Mouse (Mus musculus) limb, embryonic 11.5 days (tissue): Measurements from ENCODE around the gene Rtel1. TPM values are rescaled to one million over a fixed set of nuclear protein-coding genes. Genes with fewer than 3 reads are reported as not detected.
"Not testable (repeated sequence)": the region's sequence is repeated elsewhere in the genome, so short reads cannot be mapped to it uniquely, and the experiment has no call there.

Experiments
- ATAC-seq: fragments of 200-750 bp; cut with Nextera tagmentation; 2 replicates; pipeline ENCODE4 v1.8.0; 2017; ENCODE audit warnings: low read depth; ENCODE audit not compliant: insufficient number of reproducible peaks, low FRiP score, low TSS enrichment
- DNase-seq: peaks from one replicate; pipeline ENCODE4 v3.0.0-alpha.2; 2015; ENCODE audit warnings: low spot score
- H3K27ac ChIP-seq: fragments of 300-500 bp; sonication (generic); replicated peaks from 2 replicates; pipeline ENCODE4 v1.5.1; 2014; ENCODE audit warnings: low read depth, mild to moderate bottlenecking, low read length
- H3K27me3 ChIP-seq: fragments of 300-500 bp; sonication (generic); 2 replicates; pipeline ENCODE4 v1.6.1; 2014; ENCODE audit warnings: mild to moderate bottlenecking, low read length, mixed read lengths; ENCODE audit not compliant: control insufficient read depth, insufficient read depth
- H3K36me3 ChIP-seq: fragments of 300-500 bp; sonication (generic); 2 replicates; pipeline ENCODE4 v1.6.1; 2014; ENCODE audit warnings: mild to moderate bottlenecking, low read length, moderate library complexity, mixed read lengths; ENCODE audit not compliant: control insufficient read depth, insufficient read depth
- H3K4me1 ChIP-seq: fragments of 300-500 bp; sonication (generic); 2 replicates; pipeline ENCODE4 v1.6.1; 2014; ENCODE audit warnings: low read length, mixed read lengths; ENCODE audit not compliant: control insufficient read depth, insufficient read depth
- H3K4me2 ChIP-seq: fragments of 300-500 bp; sonication (generic); 2 replicates; pipeline ENCODE4 v1.6.1; 2014; ENCODE audit warnings: low read depth, mild to moderate bottlenecking, moderate library complexity; ENCODE audit not compliant: severe bottlenecking
- H3K4me3 ChIP-seq: fragments of 300-500 bp; sonication (generic); 2 replicates; pipeline ENCODE4 v1.5.1; 2014; ENCODE audit warnings: low read depth, low read length
- H3K9ac ChIP-seq: fragments of 300-500 bp; sonication (generic); 2 replicates; pipeline ENCODE4 v1.6.1; 2014; ENCODE audit warnings: mild to moderate bottlenecking, low read length
- H3K9me3 ChIP-seq: fragments of 300-500 bp; sonication (generic); 2 replicates; pipeline ENCODE4 v1.6.1; 2016; ENCODE audit warnings: low read length; ENCODE audit not compliant: control insufficient read depth
- WGBS: fragments of 180-500 bp; shearing (Covaris S2); extraction: QIAGEN DNeasy Blood & Tissue Kit; methylation state at CpG from one replicate; pipeline ENCODE4 v1.1.7; 2014; 5-methylcytosine and 5-hydroxymethylcytosine counted together
- polyA plus RNA-seq: library from polyadenylated mRNA; unstranded; fragments of >200 nt; fragmentation: Nextera tagmentation; extraction: Ambion mirVana; gene quantifications from 2 replicates; pipeline ENCODE4 v1.2.1, GENCODE M21; 2014

Rtel1 gene
- polyA plus RNA-seq, 1 experiment from 2014 or later: 63.0 TPM

DNA sequence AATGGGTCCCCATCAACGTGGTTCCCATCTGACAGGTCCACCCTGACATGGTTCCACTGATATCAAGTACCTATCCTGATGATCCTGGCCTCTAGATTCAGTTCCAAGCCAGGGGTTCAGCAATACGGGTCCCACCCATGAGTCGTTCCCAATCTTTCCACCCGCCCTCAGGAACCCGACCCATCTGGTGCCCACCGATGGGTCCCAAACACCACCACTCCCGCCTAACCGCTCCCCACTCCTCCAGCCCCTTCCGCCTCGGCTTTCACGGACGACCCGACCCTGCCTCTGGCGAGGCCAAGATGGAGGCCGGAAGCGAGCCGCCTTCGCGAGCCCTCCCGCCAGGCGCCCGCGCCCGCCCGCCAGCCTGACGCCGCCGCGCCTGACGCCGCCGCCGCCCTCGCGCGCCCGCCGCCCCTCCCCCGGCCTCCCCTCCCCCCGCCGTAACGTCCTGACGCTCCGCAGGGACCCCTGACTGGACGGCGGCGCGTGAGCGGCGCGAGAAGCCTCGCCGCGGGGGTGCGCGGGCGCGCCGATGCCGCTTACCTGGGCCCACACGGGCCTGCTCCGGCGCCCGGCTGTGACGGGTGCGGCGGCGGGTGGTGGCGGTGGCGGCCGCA is 32.1 kb upstream of the Rtel1 start:
- ATAC-seq (peak; percentile 82), DNase-seq (peak; percentile 88)
- no peaks in the 10 kb centered on the region for H3K9me3 ChIP-seq
- WGBS: 2% methylated on average over 25 of the region's 71 CpGs
- no peaks in the 10 kb centered on the region for H3K27me3 ChIP-seq
- no peaks in the 10 kb centered on the region for H3K36me3 ChIP-seq
- H3K4me3 ChIP-seq: peak overlapping the region; percentile 63
- peak overlapping the region; percentile 94 for H3K27ac ChIP-seq
- H3K9ac ChIP-seq: peak overlapping the region; percentile 90
- H3K4me2 ChIP-seq: peak overlapping the region; percentile 70
- H3K4me1 ChIP-seq: peaks cover 3% of the 10 kb centered on the region; the same call in 1 of the 2 replicates

DNA sequence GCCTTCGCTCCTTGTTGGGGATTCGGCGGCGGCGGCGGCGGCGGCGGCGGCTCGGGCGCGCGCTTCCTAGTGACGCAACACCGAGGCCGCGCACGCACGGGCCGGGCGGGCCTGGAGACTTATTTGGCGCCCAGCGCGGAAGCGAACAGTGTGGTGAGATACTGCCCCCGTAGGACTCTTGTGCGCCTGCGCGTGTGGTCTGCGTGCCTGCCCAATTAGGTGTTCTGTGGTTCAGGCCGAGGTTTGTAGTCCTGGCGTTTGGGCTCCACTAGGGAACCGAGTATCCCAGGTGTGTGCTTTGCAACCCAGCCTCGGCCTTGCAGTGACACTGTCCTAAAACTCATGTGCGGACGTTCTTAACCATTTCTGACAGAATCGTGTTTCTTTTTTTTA is 31.6 kb upstream of the Rtel1 start, which contains the start of gene Gmeb2:
Gene Gmeb2, minus strand, starts transcription at position 78 of the 393 bp plus-strand sequence.
- ATAC-seq: peak; percentile 95
- peak within 1 kb of the TSS; percentile 70 for H3K4me2 ChIP-seq
- H3K27me3 ChIP-seq, H3K36me3 ChIP-seq, H3K4me1 ChIP-seq, H3K9me3 ChIP-seq: not testable (repeated sequence)
- peak; percentile 93 for DNase-seq
- peak within 1 kb of the TSS; percentile 90 for H3K9ac ChIP-seq
- under 1% methylated on average over 24 of the region's 38 CpGs for WGBS
- H3K4me3 ChIP-seq: peak within 1 kb of the TSS; percentile 63
- peak within 1 kb of the TSS; percentile 94 for H3K27ac ChIP-seq

DNA sequence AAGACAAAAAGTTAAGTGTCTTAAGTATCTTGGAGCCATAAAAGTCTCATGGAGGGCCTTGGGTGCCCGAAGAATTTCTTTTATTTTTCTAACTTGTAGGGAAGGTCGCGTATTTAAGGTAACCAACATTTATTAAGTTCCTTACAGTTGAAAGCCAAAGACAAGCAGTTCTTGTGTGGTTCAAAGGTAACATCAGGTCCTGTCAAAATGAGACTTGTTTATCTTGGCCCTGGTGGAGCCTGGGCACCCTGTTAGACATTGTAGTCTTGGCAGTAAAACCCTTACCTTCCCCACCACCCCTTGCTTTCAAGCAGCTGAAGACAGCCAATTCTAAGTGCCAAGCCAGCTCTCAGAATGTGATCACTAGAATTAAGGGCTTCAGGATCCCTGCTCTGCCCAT is 30.8 kb upstream of the Rtel1 start:
- peak overlapping the region; percentile 63; the same call in 1 of the 2 replicates for H3K4me3 ChIP-seq
- 79% methylated on average over 3 of the region's 3 CpGs for WGBS
- peaks cover 3% of the 10 kb centered on the region; the same call in 1 of the 2 replicates for H3K4me1 ChIP-seq
- DNase-seq (no peak), ATAC-seq (no peak)
- H3K4me2 ChIP-seq: peak overlapping the region; percentile 46
- H3K36me3 ChIP-seq: no peaks in the 10 kb centered on the region
- no peak overlapping the region for H3K27ac ChIP-seq
- H3K27me3 ChIP-seq: no peaks in the 10 kb centered on the region
- no peaks in the 10 kb centered on the region for H3K9me3 ChIP-seq
- H3K9ac ChIP-seq: no peak overlapping the region

DNA sequence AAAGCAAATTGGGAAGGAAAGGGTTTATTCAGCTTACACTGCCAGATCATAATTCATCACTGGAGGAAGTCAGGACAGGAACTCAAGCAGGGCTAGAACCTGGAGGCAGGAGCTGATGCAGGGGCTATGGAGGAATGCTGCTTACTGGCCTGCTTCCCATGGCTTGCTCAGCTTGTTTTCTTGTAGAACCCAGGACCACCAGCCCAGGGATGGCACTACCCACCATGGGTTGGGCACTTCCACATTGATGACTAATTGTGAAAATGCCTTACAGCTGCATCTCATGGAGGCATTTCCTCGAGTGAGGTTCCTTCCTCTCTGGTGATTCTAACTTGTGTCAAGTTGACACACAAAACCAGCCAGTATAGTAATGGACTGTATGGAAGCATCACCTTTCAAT is 28.6 kb upstream of the Rtel1 start:
- ATAC-seq: no peak

DNA sequence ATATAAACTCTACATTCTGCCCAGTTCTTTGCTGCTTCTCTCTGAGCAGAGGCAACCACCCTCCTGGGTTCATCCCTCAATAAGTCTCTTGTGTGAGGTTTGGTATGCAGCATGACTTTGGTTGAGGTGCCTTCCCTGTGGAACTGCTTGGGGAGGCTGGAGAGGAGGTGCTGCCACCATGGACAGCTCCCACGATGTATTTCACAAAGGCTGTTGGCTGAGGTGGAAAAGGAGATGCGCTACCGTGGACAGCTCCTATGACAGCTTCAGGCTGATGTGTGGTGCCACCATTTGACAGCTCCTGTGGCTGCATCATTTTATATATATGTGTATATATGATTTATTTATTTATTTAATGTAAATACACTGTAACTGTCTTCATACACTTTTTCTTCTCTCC is 17.5 kb upstream of the Rtel1 start:
- ATAC-seq: no peak
- Histone ChIP-seq H3K9me3 (no peaks in the 10 kb centered on the region), H3K27ac (no peak overlapping the region), H3K36me3 (no peaks in the 10 kb centered on the region; the same call in 1 of the 2 replicates), H3K9ac (no peak overlapping the region), H3K4me3 (no peak overlapping the region), H3K4me2 (no peak overlapping the region), H3K27me3 (peaks cover 10% of the 10 kb centered on the region), H3K4me1 (no peaks in the 10 kb centered on the region)
- peak; percentile 65 for DNase-seq
- WGBS: 16% methylated on average over 3 of the region's 3 CpGs

More for the DNA sequence above, 28.6 kb upstream of the Rtel1 start:
- Histone ChIP-seq H3K4me2 (no peak overlapping the region), H3K27me3 (no peaks in the 10 kb centered on the region), H3K36me3 (peaks cover 2% of the 10 kb centered on the region; the same call in 1 of the 2 replicates), H3K9me3 (no peaks in the 10 kb centered on the region), H3K9ac (no peak overlapping the region), H3K4me3 (no peak overlapping the region), H3K27ac (no peak overlapping the region), H3K4me1 (peaks cover 3% of the 10 kb centered on the region; the same call in 1 of the 2 replicates)
- no peak for DNase-seq
- WGBS: 80% methylated on average over 1 of the region's 1 CpGs

DNA sequence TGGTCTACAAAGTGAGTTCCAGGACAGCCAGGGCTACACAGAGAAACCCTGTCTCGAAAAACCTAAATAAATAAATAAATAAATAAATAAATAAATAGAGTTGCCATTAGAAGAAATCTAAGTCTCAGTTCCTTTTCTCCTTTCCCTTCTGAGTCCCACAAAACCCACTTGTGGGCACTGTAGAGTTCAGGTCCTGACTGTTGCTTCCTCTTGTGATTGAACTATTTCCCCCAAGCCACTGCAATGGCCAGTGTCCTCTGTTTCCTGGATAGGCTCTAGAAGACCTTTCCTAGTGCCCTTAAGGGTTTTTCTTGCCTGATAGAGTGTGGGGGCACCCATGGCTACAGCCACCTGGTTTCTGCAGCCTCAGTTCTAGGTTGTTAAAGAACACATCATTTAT is 14.6 kb upstream of the Rtel1 start:
- H3K9me3 ChIP-seq: no peaks in the 10 kb centered on the region
- WGBS: 86% methylated on average over 1 of the region's 1 CpGs
- no peaks in the 10 kb centered on the region; the same call in 1 of the 2 replicates for H3K36me3 ChIP-seq

DNA sequence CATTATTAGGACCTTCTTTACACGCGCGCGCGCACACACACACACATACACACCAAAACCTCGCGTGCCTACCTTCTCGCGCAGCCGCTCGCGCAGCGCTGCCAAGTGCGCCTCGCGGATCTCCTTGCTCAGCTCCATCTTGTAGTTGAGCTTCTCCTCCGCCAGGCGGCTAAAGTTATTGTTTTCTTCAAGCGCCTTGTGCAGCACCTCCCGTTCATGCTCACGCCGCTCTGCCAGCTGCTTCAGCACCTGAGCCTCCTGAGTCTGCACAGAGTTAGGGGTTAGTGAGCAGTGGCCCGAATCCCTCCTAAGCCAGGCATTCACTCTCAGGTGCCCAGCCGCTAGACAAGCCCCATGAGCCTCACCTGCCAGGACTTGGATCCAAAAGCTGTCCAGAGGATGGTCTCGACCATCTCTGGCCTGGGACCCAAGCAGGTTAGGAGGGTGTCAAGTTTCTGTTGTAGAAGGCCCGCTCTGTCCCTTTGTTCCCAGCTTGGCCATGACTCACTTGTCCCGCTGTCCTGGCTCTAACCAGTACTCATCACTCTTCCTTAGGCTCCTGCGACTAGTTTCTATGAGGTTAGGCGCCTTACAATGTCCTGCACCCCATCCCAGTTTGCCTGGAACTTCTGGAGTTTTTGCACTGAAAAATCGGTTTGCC is 12.3 kb upstream of the Rtel1 start:
- WGBS: 12% methylated on average over 30 of the region's 30 CpGs
- Histone ChIP-seq H3K4me2 (no peak overlapping the region), H3K27ac (no peak overlapping the region), H3K36me3 (no peaks in the 10 kb centered on the region), H3K9ac (no peak overlapping the region), H3K4me1 (no peaks in the 10 kb centered on the region), H3K9me3 (no peaks in the 10 kb centered on the region), H3K27me3 (peaks cover 19% of the 10 kb centered on the region), H3K4me3 (no peak overlapping the region)
- DNase-seq (peak; percentile 75), ATAC-seq (0 out of 2 replicates have a peak, but pooled peaks have one; percentile 47)

More for the DNA sequence above, 14.6 kb upstream of the Rtel1 start:
- Histone ChIP-seq H3K27ac (no peak overlapping the region), H3K4me1 (no peaks in the 10 kb centered on the region), H3K4me3 (no peak overlapping the region), H3K27me3 (peaks cover 14% of the 10 kb centered on the region), H3K4me2 (no peak overlapping the region), H3K9ac (no peak overlapping the region)
- DNase-seq (no peak), ATAC-seq (no peak)

DNA sequence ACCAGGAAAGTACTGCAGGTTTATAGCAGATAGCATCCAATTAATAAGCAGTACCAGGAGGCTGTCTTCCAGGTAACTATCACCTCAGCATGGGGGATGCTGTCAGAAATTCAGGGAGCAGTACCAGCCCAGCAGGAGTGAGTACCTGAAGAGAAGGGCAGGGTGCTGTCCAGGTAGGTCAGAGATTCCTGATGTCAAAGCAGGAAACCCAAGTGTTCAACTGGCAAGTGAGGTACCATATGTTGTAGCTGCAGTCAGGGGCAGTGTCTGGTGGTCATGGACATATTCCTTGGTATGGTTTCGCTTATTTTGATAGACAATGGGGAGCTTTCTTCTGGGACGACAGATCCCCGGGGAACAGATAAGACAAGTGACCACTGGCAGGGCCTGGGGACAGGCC is 7.1 kb upstream of the Rtel1 start:
- Histone ChIP-seq H3K4me3 (no peak overlapping the region), H3K9ac (no peak overlapping the region), H3K9me3 (no peaks in the 10 kb centered on the region), H3K27me3 (peaks cover 40% of the 10 kb centered on the region), H3K36me3 (no peaks in the 10 kb centered on the region), H3K27ac (no peak overlapping the region), H3K4me1 (no peaks in the 10 kb centered on the region), H3K4me2 (no peak overlapping the region)
- ATAC-seq (no peak), DNase-seq (no peak)
- WGBS: 76% methylated on average over 3 of the region's 3 CpGs
